Mouse (Mus musculus) forebrain, embryonic 12.5 days (tissue): Measurements from ENCODE around the gene Rpap2. TPM values are rescaled to one million over a fixed set of nuclear protein-coding genes. Genes with fewer than 3 reads are reported as not detected.
A peak's percentile ranks its signal among the peaks of the same experiment; 100 is the strongest.

Experiments used
- ATAC-seq: fragments of 200-750 bp; cut with Nextera tagmentation; 2 replicates; pipeline ENCODE4 v1.8.0; 2017; ENCODE audit warnings: moderate TSS enrichment; ENCODE audit not compliant: low FRiP score
- H3K27ac ChIP-seq: fragments of 300-500 bp; sonication (generic); 2 replicates; pipeline ENCODE4 v1.5.1; 2016; ENCODE audit warnings: mild to moderate bottlenecking
- H3K27me3 ChIP-seq: fragments of 300-500 bp; sonication (generic); 2 replicates; pipeline ENCODE4 v1.6.1; 2016; ENCODE audit warnings: mild to moderate bottlenecking
- H3K36me3 ChIP-seq: fragments of 300-500 bp; sonication (generic); replicated peaks from 2 replicates; pipeline ENCODE4 v1.6.1; 2016; ENCODE audit warnings: mild to moderate bottlenecking
- H3K4me1 ChIP-seq: fragments of 300-500 bp; sonication (generic); 2 replicates; pipeline ENCODE4 v1.6.1; 2016
- H3K4me2 ChIP-seq: fragments of 300-500 bp; sonication (generic); 2 replicates; pipeline ENCODE4 v1.6.1; 2016; ENCODE audit warnings: mild to moderate bottlenecking, moderate library complexity
- H3K4me3 ChIP-seq: fragments of 300-500 bp; sonication (generic); replicated peaks from 2 replicates; pipeline ENCODE4 v1.5.1; 2016; ENCODE audit warnings: mild to moderate bottlenecking
- H3K9ac ChIP-seq: fragments of 300-500 bp; sonication (generic); 2 replicates; pipeline ENCODE4 v1.6.1; 2016; ENCODE audit warnings: mild to moderate bottlenecking
- H3K9me3 ChIP-seq: fragments of 300-500 bp; sonication (generic); 2 replicates; pipeline ENCODE4 v1.6.1; 2016
- WGBS: fragments of 180-500 bp; shearing (Covaris S2); methylation state at CpG from one replicate; pipeline ENCODE4 v1.1.7; 2016; 5-methylcytosine and 5-hydroxymethylcytosine counted together
- polyA plus RNA-seq: library from polyadenylated mRNA; unstranded; fragments of >200 nt; fragmentation: Nextera tagmentation; extraction: Ambion mirVana; gene quantifications from 2 replicates; pipeline ENCODE4 v1.2.1, GENCODE M21; 2016

Rpap2 gene
- polyA plus RNA-seq, 1 experiment from 2014 or later: 20.9 TPM

DNA sequence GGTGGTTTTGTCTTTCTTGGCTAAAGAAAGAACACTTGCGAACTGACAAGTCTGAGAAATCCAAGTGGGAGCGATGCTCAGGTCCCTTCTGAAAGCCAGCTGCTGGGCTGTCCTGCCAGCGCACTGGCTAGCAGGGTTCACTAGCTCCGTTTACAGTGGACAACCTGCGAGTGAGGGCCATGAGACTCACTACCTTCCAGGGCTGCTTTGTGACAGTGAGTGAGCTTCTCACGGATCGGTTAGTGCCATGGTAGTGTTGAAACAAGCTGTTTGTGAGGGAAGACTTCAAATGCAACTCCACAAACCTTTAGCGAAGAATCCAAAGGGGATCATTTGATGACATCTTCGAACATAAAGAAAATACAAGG is 91.3 kb downstream of the Rpap2 start:
- Histone ChIP-seq H3K4me2 (peak overlapping the region; percentile 70), H3K27me3 (peaks cover 38% of the 10 kb centered on the region), H3K36me3 (no peaks in the 10 kb centered on the region), H3K4me3 (peak overlapping the region; percentile 49), H3K9me3 (no peaks in the 10 kb centered on the region), H3K27ac (no peak overlapping the region), H3K9ac (peak overlapping the region; percentile 53), H3K4me1 (0 out of 2 replicates have a peak, but pooled peaks cover 5% of the 10 kb centered on the region)
- ATAC-seq: peak; percentile 10; the same call in 1 of the 2 replicates
- 28% methylated on average over 9 of the region's 9 CpGs for WGBS

DNA sequence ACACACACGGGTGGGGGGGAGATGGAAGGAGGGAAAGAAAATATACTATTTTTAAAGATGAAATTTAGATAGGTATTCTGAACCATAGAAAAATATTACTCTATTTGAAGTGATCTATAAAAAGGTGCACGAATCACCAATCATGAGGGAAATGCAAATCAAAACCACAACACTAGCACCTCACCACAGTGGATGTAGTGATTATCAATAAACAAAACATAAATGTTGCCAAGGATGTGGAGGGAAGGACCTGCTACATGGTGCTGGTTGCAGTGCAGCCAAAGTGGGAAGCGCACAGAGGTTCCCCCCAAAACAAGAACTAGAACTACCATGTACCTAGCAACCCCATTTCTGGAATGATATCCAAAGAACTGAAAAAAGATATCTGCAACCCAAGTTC is 97.8 kb downstream of the Rpap2 start:
- Histone ChIP-seq H3K4me2 (no peak overlapping the region), H3K4me1 (no peaks in the 10 kb centered on the region), H3K27me3 (peaks cover 16% of the 10 kb centered on the region; the same call in 1 of the 2 replicates), H3K27ac (no peak overlapping the region), H3K9me3 (no peaks in the 10 kb centered on the region), H3K36me3 (no peaks in the 10 kb centered on the region), H3K4me3 (no peak overlapping the region), H3K9ac (no peak overlapping the region)
- ATAC-seq: no peak
- 85% methylated on average over 3 of the region's 3 CpGs for WGBS

DNA sequence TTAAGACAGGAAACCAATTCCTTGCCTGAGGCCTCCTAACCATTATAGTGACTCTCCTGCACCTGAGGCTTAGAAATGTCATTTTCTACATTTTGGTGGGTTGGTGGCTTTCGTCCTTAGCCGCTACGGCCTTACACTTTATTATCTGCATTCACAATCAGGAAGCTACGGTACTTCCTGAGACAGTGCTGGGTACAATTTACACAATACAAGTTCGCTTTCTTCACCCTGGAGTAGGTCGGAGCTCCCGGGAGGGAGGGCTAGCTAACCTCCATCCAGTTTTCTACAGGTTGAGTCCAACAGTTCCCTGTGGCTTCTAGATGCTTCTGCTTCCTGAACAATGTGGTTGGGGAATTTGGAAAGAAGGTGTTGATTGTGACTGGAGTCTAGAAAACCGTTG is 101.7 kb downstream of the Rpap2 start:
- Histone ChIP-seq H3K9me3 (no peaks in the 10 kb centered on the region), H3K36me3 (no peaks in the 10 kb centered on the region), H3K4me2 (no peak overlapping the region), H3K27ac (no peak overlapping the region), H3K9ac (no peak overlapping the region), H3K27me3 (no peaks in the 10 kb centered on the region), H3K4me1 (no peaks in the 10 kb centered on the region), H3K4me3 (no peak overlapping the region)
- no peak for ATAC-seq
- 88% methylated on average over 8 of the region's 8 CpGs for WGBS

DNA sequence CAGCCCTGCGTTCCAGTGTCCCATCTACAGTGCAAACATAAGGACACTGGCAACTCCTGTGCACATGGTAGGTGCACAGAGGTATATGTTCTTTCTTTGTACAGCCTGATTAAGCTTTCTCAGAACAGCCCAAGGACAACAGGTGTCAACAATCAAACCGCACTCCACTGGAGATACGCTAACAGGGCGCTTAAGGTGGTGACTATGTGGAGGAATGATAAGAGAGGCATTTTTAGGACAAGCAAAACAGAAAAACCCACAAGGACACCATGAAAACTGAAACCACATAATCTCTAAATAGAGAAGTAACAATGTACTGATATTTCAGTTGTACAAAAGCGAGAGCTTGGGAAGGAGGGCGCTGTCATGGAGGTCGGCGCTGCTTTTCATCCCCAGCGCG is 103.7 kb downstream of the Rpap2 start:
- no peaks in the 10 kb centered on the region for H3K9me3 ChIP-seq
- no peak for ATAC-seq
- H3K27ac ChIP-seq: no peak overlapping the region
- H3K4me2 ChIP-seq: no peak overlapping the region
- H3K4me3 ChIP-seq: no peak overlapping the region
- WGBS: 93% methylated on average over 10 of the region's 10 CpGs
- no peak overlapping the region for H3K9ac ChIP-seq
- no peaks in the 10 kb centered on the region for H3K36me3 ChIP-seq
- H3K27me3 ChIP-seq: no peaks in the 10 kb centered on the region
- no peaks in the 10 kb centered on the region for H3K4me1 ChIP-seq

DNA sequence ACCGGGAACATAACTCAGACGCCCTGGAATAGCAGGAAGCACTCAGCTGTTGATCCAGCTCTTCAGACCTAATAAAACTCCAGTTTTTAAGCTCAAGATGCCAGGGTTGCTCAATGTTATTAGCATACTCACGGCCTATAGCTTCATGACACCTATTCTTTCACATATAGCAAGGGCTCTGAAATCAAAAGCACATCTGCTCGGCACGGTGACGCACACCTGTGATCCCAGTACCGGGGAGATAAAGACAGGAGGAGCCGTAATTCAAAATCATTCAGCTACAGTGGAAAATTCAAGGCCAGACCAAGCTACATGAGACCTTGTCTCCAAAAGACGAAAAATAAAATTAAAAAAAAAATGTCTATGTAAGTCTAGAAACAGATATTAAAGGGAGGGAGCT is 104.5 kb downstream of the Rpap2 start:
- 88% methylated on average over 9 of the region's 9 CpGs for WGBS
- ATAC-seq: no peak
- Histone ChIP-seq H3K36me3 (no peaks in the 10 kb centered on the region), H3K4me2 (no peak overlapping the region), H3K27ac (no peak overlapping the region), H3K27me3 (no peaks in the 10 kb centered on the region), H3K9ac (no peak overlapping the region), H3K4me3 (no peak overlapping the region), H3K4me1 (no peaks in the 10 kb centered on the region), H3K9me3 (no peaks in the 10 kb centered on the region)

DNA sequence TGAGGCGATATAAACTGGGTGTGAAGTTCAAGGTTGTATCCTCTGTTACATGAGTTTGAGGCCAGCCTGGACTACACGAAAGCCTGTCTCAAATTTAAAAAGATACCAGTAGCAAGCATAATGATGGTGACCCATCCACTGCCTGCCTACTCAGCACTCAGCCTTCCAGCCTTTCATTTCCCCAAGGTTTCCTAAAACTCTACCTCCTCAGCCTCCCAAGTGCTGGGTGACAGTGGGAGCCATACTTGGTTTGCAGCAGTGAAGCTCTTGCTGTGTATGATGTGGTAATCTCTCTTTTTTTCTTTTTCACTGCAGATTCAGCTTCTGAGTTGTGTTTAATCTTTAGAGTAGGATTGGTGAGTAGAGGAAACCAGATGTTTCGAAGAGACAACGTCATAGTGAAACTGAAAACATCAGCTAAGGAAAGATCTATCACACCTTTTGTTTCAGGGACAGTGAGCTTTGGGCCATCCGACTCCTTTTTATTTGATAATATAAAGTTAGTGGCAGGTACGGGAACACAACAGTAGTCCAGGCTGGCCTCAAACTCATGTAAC is 106.1 kb downstream of the Rpap2 start:
- H3K9me3 ChIP-seq: no peaks in the 10 kb centered on the region
- H3K4me1 ChIP-seq: no peaks in the 10 kb centered on the region
- no peak overlapping the region for H3K4me2 ChIP-seq
- no peak overlapping the region for H3K9ac ChIP-seq
- H3K27ac ChIP-seq: no peak overlapping the region
- WGBS: 88% methylated on average over 6 of the region's 6 CpGs
- no peak for ATAC-seq
- no peaks in the 10 kb centered on the region for H3K27me3 ChIP-seq
- no peak overlapping the region for H3K4me3 ChIP-seq
- H3K36me3 ChIP-seq: no peaks in the 10 kb centered on the region

DNA sequence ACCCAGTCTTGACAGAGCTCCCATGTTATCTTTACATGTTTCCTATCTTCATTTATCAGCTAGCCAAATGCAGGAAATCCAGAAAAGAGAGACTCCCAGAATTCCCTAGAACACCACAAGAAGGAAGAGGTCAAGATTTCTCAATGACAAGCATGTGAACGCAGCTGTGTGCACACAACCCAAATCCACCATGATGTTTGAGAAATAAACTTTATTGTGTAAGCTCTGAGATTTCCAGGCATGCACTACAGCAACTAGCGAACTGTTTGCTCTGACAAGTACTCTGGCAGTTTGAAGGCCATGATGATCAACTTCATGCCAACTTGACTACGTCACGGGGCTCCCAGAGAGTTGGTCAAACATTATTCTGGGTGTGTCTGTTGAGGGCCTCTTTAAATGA is 108.6 kb downstream of the Rpap2 start:
- Histone ChIP-seq H3K9ac (no peak overlapping the region), H3K27ac (no peak overlapping the region), H3K36me3 (no peaks in the 10 kb centered on the region), H3K9me3 (no peaks in the 10 kb centered on the region), H3K27me3 (no peaks in the 10 kb centered on the region), H3K4me3 (no peak overlapping the region), H3K4me2 (no peak overlapping the region), H3K4me1 (no peaks in the 10 kb centered on the region)
- no peak for ATAC-seq
- WGBS: 91% methylated on average over 4 of the region's 4 CpGs

DNA sequence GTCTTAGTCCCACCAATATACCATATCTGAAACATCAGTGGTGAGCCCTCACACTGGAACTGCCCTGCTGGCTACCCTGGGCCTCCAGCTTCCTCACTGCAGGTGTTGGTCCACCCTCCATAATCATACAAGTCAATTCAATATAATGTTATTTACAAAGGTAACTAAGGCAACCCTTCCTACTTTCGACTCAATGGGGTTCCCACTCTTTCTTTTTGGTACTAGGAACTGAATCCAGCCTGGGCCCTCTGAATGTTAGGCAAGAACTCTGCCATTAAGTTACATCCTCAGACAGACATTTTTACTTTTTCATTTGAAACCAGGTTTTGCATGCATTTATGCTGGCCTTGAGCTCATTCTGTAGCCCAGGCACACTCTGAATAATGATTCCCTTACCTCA is 109.1 kb downstream of the Rpap2 start:
- Histone ChIP-seq H3K4me1 (no peaks in the 10 kb centered on the region), H3K9ac (no peak overlapping the region), H3K4me3 (no peak overlapping the region), H3K9me3 (no peaks in the 10 kb centered on the region), H3K27me3 (no peaks in the 10 kb centered on the region), H3K36me3 (no peaks in the 10 kb centered on the region), H3K4me2 (no peak overlapping the region), H3K27ac (no peak overlapping the region)
- no peak for ATAC-seq
- 83% methylated on average over 1 of the region's 1 CpGs for WGBS

DNA sequence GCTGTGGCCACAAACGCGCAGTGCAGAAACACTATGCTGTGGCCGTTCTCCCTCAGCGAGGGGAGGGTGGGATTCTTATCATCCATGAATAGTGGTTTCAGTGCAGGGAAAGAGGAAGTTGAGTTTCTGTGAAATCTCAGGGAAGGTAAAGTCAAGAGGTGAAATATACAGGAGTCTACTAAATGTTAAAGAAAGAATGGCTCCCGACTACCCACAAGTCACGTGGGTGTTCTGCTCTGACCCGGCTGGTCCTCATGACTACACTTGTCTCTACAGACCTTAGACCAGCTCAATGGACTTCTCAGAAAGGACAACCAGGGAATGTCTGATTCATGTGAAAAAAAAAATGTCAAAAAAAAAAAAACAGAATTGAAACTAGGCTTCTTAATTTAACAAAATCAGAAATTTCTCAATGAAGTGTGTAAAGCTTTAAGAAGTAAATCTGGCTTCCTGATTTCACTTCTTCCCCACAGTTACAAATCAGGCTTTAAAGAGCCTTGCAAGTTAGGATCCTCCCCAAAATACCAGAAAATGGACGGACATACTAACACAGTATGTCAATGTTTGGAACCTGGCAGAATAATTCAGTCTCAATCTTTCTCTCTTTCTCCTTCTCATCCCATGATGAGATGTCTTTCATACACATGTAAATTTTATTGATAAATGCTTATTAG is 111.1 kb downstream of the Rpap2 start:
- Histone ChIP-seq H3K9me3 (no peaks in the 10 kb centered on the region), H3K27me3 (peaks cover 7% of the 10 kb centered on the region; the same call in 1 of the 2 replicates), H3K4me2 (no peak overlapping the region), H3K36me3 (no peaks in the 10 kb centered on the region), H3K27ac (no peak overlapping the region), H3K4me1 (no peaks in the 10 kb centered on the region), H3K4me3 (no peak overlapping the region), H3K9ac (no peak overlapping the region)
- 91% methylated on average over 8 of the region's 8 CpGs for WGBS
- no peak for ATAC-seq

Other genes with a start within 250 kb of the Rpap2 start
- gene Ephx4, start 194.6 kb upstream of the Rpap2 start, polyA plus RNA-seq: 0.56 and 0.98 TPM in 2 replicates
- gene Lpcat2b, start 165.8 kb upstream of the Rpap2 start, polyA plus RNA-seq: not detected in 2 replicates
- 10.9 and 13.2 TPM in 2 replicates for gene Btbd8, start 159.4 kb upstream of the Rpap2 start, polyA plus RNA-seq
- 0.32 and 0.49 TPM in 2 replicates for gene Gm42669, start 89.8 kb upstream of the Rpap2 start, polyA plus RNA-seq
- gene 1700028K03Rik, start 62.7 kb upstream of the Rpap2 start, polyA plus RNA-seq: 0.06 and 0.19 TPM in 2 replicates
- gene Glmn, start 515 bp downstream of the Rpap2 start, polyA plus RNA-seq: 31.2 and 34.3 TPM in 2 replicates
- gene Gfi1, start 128.7 kb downstream of the Rpap2 start, polyA plus RNA-seq: 0.09 TPM in 1 of 2 replicates, not detected in the other
- 0.23 and 0.26 TPM in 2 replicates for gene Ube2d2b, start 232.7 kb downstream of the Rpap2 start, polyA plus RNA-seq